ENCODE assay signal across 17 mouse cellular contexts in genomic region chr9:111534744-111535423, GRCm38 (mm10).
DNase-seq lines count a peak whose midpoint lies in the region; ATAC-seq lines count a peak whose summit lies in the region.
"Had no signal": no experiment of that assay in that cellular context is flagged by ENCODE, and none has a peak within 500 bp of the region (broad histone marks: within the 10 kb centered on the region; RNA-seq: fewer than 3 reads in every experiment).

No protein-coding gene starts in this region.

- H3K27me3 ChIP-seq in kidney, embryonic 15.5 days: no peaks in the 10 kb centered on the region

- 33% methylated on average over 7 of the region's 7 CpGs for WGBS in kidney, embryonic 15.5 days

- no peak overlapping the region for H3K9ac ChIP-seq in kidney, embryonic 15.5 days
- H3K9ac ChIP-seq: forebrain, postnatal 0 days; lung, embryonic 14.5 days had no signal

- H3K4me3 ChIP-seq in kidney, embryonic 15.5 days (replicated peaks): no peak overlapping the region

- H3K4me2 ChIP-seq in kidney, embryonic 15.5 days: no peak overlapping the region
- H3K4me2 ChIP-seq: heart, embryonic 11.5 days; lung, embryonic 14.5 days had no signal

- H3K36me3 ChIP-seq in kidney, embryonic 15.5 days: no peaks in the 10 kb centered on the region

- no peak overlapping the region for H3K27ac ChIP-seq in kidney, embryonic 15.5 days

- H3K4me1 ChIP-seq in kidney, embryonic 15.5 days: peaks cover 4% of the 10 kb centered on the region

- H3K9me3 ChIP-seq in kidney, embryonic 15.5 days (replicated peaks): no peaks in the 10 kb centered on the region

- ATAC-seq in kidney, embryonic 15.5 days (replicated peaks; ENCODE audit: low FRiP score): peak; percentile 33; the same call in 1 of the 2 replicates
- no peak for ATAC-seq in frontal cortex, adult (ENCODE audit: low TSS enrichment)
- ATAC-seq in activated CD4-positive, CD25-positive, alpha-beta regulatory T cell, adult 4 months: no peak
- ATAC-seq: forebrain, postnatal 0 days had no signal

- DNase-seq in kidney, postnatal 4 days: no peak
- peak; percentile 17 for DNase-seq in c-Kit-positive CD71-positive TER-119-positive erythroid progenitor cells, embryonic 14.5 days (ENCODE audit: low spot score)
- DNase-seq in liver: peak; percentile 17
- DNase-seq in mesoderm, embryonic 11.5 days (ENCODE audit: low read depth, low spot score): peak; percentile 37
- no peak for DNase-seq in right cerebral cortex, adult 2 months (ENCODE audit: low spot score in 2 of 2)
- DNase-seq: adrenal gland, postnatal 14 days; B cell, adult 2 months; forebrain, postnatal 0 days; gastrocnemius, postnatal 14 days; heart, postnatal 4 days; kidney, adult 2 months; lung, embryonic 14.5 days; right cerebral cortex, postnatal 4 days had no signal

Comparison
In these comparisons a context has a peak if more than half of its experiments do, and no peak if none do; other contexts are left out.
1. DNase-seq: peak in c-Kit-positive CD71-positive TER-119-positive erythroid progenitor cells, embryonic 14.5 days (single experiment), liver (single experiment) and mesoderm, embryonic 11.5 days (single experiment); none in kidney, postnatal 4 days (0 of 2) and right cerebral cortex, adult 2 months (0 of 2).